Mouse (Mus musculus) forebrain, embryonic 10.5 days (tissue): ENCODE measurements around the gene Pip4k2b. TPM values are rescaled to one million over a fixed set of nuclear protein-coding genes. Genes with fewer than 3 reads are reported as not detected.

Source experiments
- DNase-seq: peaks from one replicate; pipeline ENCODE4 v3.0.0-alpha.2; 2017; ENCODE audit warnings: low spot score; ENCODE audit errors: extremely low spot score
- H3K27ac ChIP-seq: fragments of 300-500 bp; sonication (generic); 2 replicates; pipeline ENCODE4 v1.5.1; 2016; ENCODE audit warnings: mild to moderate bottlenecking
- H3K27me3 ChIP-seq: fragments of 300-500 bp; sonication (generic); 2 replicates; pipeline ENCODE4 v1.6.1; 2016; ENCODE audit warnings: mild to moderate bottlenecking; ENCODE audit not compliant: poor library complexity, severe bottlenecking
- H3K36me3 ChIP-seq: fragments of 300-500 bp; sonication (generic); replicated peaks from 2 replicates; pipeline ENCODE4 v1.6.1; 2016; ENCODE audit warnings: mild to moderate bottlenecking, moderate library complexity
- H3K4me1 ChIP-seq: fragments of 300-500 bp; sonication (generic); 2 replicates; pipeline ENCODE4 v1.6.1; 2016
- H3K4me3 ChIP-seq: fragments of 300-500 bp; sonication (generic); 2 replicates; pipeline ENCODE4 v1.5.1; 2016; ENCODE audit warnings: mild to moderate bottlenecking, moderate library complexity
- H3K9me3 ChIP-seq: fragments of 300-500 bp; sonication (generic); 2 replicates; pipeline ENCODE4 v1.6.1; 2016; ENCODE audit warnings: mild to moderate bottlenecking, moderate library complexity
- WGBS: fragments of 180-500 bp; shearing (Covaris S2); methylation state at CpG from one replicate; pipeline ENCODE4 v1.1.7; 2016; 5-methylcytosine and 5-hydroxymethylcytosine counted together
- polyA plus RNA-seq: library from polyadenylated mRNA; unstranded; fragments of >200 nt; fragmentation: Nextera tagmentation; extraction: Ambion mirVana; gene quantifications from 2 replicates; pipeline ENCODE4 v1.2.1, GENCODE M21; 2016

Gene Pip4k2b
- polyA plus RNA-seq, 1 experiment from 2014 or later = 2.1 TPM

- Histone ChIP-seq H3K27me3 (no peaks in the 10 kb centered on the region), H3K9me3 (no peaks in the 10 kb centered on the region), H3K4me3 (peak within 1 kb of the TSS; percentile 1; the same call in 1 of the 2 replicates), H3K36me3 (peaks cover 67% of the 10 kb centered on the region), H3K27ac (peak within 1 kb of the TSS; percentile 53), H3K4me1 (peaks cover 18% of the 10 kb centered on the region)
- 44% methylated on average over 17 of the region's 17 CpGs for WGBS
- no peak for DNase-seq
Measured at GRCm38 (mm10) chr11:97775808-97776496, 31.4 kb upstream of the Pip4k2b start, which contains the start of gene 1700001P01Rik. TSS of gene 1700001P01Rik (minus strand) at chr11:97775918.

DNA sequence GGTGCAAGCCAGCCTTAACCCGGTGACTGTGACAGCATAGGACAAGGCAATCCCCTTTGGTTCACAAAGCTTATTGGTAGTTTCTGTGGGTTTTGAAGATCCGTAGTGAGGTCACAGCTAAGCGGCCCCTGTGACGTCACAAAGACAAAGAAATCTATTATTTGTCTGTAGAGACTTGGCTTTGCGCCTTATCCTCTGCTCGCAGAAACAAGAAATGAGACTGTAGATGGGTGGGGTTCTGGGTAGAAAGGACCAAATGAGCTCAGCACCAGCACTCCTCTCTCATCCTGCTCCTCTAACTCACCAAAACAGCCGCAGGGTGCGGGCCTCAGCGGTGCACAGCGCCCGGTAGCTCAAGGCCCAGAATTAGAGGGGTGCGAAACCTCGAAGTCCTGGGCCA, 30.7 kb upstream of the Pip4k2b start:
- peaks cover 59% of the 10 kb centered on the region for H3K36me3 ChIP-seq
- WGBS = 83% methylated on average over 13 of the region's 13 CpGs
- peak overlapping the region; percentile 53 for H3K27ac ChIP-seq
- H3K27me3 ChIP-seq = no peaks in the 10 kb centered on the region
- no peaks in the 10 kb centered on the region for H3K9me3 ChIP-seq
- no peak for DNase-seq
- no peak overlapping the region for H3K4me3 ChIP-seq
- peaks cover 11% of the 10 kb centered on the region for H3K4me1 ChIP-seq

DNA sequence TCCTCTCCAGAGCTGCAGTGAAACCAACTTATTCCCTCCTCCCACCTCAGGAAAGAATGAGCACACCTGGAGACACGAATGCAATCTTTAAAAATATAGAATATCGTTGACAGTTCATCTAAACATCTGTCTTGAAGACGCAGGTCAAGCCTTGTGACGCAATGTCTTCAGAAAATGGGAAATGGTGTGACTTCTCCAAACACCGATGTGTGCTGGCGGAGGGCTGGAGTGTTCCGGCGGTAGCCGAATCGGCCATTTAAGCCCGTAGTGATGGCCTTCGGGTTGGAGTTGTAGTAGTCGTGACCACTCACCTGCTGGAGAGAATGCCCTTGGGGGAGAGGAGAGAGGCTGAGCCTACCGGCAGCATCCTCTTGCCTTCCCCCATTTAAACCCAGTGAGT, 26.9 kb upstream of the Pip4k2b start:
- 86% methylated on average over 14 of the region's 14 CpGs for WGBS
- Histone ChIP-seq H3K36me3 (peaks cover 22% of the 10 kb centered on the region), H3K9me3 (no peaks in the 10 kb centered on the region)

GRCm38 (mm10) chr11:97769704-97770103, 25.2 kb upstream of the Pip4k2b start:
- Histone ChIP-seq H3K4me3 (no peak overlapping the region), H3K27me3 (no peaks in the 10 kb centered on the region), H3K36me3 (peaks cover 5% of the 10 kb centered on the region), H3K4me1 (peaks cover 20% of the 10 kb centered on the region), H3K27ac (no peak overlapping the region), H3K9me3 (no peaks in the 10 kb centered on the region)
- DNase-seq = no peak
- WGBS = 36% methylated on average over 2 of the region's 2 CpGs

More for the DNA sequence above, 26.9 kb upstream of the Pip4k2b start:
- no peak overlapping the region for H3K4me3 ChIP-seq
- no peak overlapping the region for H3K27ac ChIP-seq
- DNase-seq = no peak
- H3K27me3 ChIP-seq = no peaks in the 10 kb centered on the region
- peaks cover 5% of the 10 kb centered on the region for H3K4me1 ChIP-seq

GRCm38 (mm10) chr11:97766154-97766881, 21.8 kb upstream of the Pip4k2b start, which contains the start of gene Cwc25:
TSS of gene Cwc25 (minus strand) at chr11:97766556.
- under 1% methylated on average over 38 of the region's 38 CpGs for WGBS
- Histone ChIP-seq H3K27ac (peak within 1 kb of the TSS; percentile 89), H3K9me3 (no peaks in the 10 kb centered on the region), H3K27me3 (no peaks in the 10 kb centered on the region), H3K36me3 (peaks cover 32% of the 10 kb centered on the region), H3K4me1 (peaks cover 20% of the 10 kb centered on the region), H3K4me3 (peak within 1 kb of the TSS; percentile 98)
- peak; percentile 96 for DNase-seq

DNA sequence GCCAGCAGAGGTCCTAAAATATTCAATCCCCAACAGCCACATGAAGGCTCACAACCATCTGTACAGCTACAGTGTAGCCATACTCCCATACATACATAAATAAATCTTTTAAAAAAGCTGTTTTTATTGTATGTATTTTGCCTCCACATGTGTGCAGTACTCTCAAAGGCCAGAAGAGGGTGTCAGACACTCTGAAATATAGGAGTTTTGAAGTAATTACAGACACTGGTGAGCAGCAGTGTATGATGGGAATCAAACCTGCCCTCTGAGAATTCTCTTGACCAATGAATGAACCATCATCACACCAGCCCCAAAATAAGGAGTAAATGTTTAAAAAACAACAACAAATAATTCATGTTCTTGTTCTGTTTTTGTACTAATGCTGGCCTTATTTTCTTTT, 17.1 kb upstream of the Pip4k2b start:
- Histone ChIP-seq H3K36me3 (peaks cover 75% of the 10 kb centered on the region), H3K4me1 (peaks cover 16% of the 10 kb centered on the region), H3K9me3 (no peaks in the 10 kb centered on the region), H3K27ac (no peak overlapping the region), H3K27me3 (no peaks in the 10 kb centered on the region), H3K4me3 (no peak overlapping the region)
- DNase-seq = no peak

DNA sequence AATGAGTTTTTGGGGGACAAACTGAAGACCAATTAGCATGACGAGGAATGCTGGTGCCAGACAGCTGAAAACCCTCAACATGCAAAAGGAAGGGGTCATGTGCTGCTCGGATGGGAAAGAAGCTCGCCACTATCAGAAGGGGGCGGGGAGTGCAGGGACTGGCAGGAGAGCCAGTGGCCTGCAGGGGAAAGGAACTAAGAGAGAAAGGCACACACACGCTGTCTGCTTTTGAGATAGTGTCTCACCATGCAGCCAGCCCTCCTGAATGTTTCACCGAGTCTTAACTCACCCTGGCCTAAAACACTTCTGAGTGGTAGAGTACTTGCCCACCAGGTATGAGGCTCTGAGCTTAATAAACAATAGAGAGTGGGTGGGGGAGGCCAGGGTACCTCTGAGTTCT, 14.4 kb upstream of the Pip4k2b start:
- 90% methylated on average over 6 of the region's 6 CpGs for whole genome bisulfite sequencing
- H3K4me1 ChIP-seq = no peaks in the 10 kb centered on the region
- no peaks in the 10 kb centered on the region for H3K9me3 ChIP-seq
- H3K36me3 ChIP-seq = peaks cover 93% of the 10 kb centered on the region
- no peak overlapping the region for H3K27ac ChIP-seq
- no peak overlapping the region for H3K4me3 ChIP-seq
- DNase-seq = no peak
- H3K27me3 ChIP-seq = no peaks in the 10 kb centered on the region

GRCm38 (mm10) chr11:97758125-97758524, 13.6 kb upstream of the Pip4k2b start:
- Histone ChIP-seq H3K27ac (no peak overlapping the region), H3K9me3 (no peaks in the 10 kb centered on the region), H3K4me3 (no peak overlapping the region), H3K36me3 (peaks cover 94% of the 10 kb centered on the region), H3K27me3 (no peaks in the 10 kb centered on the region), H3K4me1 (no peaks in the 10 kb centered on the region)
- no peak for DNase-seq
- WGBS = 94% methylated on average over 1 of the region's 1 CpGs

DNA sequence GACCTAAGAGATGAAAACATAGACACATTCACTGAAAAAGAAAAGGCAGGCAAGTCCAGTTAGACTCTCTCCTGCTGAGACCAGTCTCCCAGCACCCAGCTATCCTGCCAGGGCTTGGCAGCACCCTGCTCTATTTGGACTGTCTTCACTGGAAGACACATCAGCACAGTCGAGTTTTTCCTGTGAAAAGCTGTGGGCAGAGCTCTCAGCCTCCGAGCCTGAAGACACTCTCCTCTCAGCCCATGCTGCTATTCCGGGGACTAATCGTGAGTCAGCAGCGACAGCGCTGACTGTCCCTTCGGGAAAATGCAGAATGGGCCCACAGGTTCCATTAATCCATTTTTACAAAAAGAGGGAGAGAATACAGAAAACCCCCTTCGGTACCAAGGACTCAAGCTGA, 8.8 kb upstream of the Pip4k2b start:
- Histone ChIP-seq H3K27ac (no peak overlapping the region), H3K4me3 (no peak overlapping the region), H3K36me3 (peaks cover 97% of the 10 kb centered on the region), H3K4me1 (no peaks in the 10 kb centered on the region), H3K27me3 (no peaks in the 10 kb centered on the region), H3K9me3 (peaks cover 5% of the 10 kb centered on the region; the same call in 1 of the 2 replicates)
- WGBS = 93% methylated on average over 8 of the region's 8 CpGs
- no peak for DNase-seq

DNA sequence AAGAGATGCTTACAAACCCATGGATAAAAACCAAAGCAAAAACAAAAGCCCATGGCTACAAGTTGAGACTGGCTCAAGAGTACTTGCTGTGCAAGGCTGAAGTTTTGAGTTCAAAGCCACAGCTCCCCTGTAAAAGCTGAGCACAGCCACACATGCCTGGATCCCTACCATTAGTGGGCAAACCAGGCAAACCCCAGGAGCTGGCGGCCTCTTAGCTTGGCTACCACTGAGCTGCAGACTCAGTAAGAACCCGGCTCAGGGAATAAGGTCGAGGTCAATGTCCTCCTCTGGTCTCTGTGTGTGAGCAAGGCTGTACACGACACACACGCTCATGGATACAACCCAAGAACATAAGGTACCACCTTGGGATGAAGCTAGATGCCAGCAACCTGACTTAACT, 4.0 kb upstream of the Pip4k2b start:
- 90% methylated on average over 5 of the region's 5 CpGs for WGBS
- H3K9me3 ChIP-seq = peaks cover 5% of the 10 kb centered on the region; the same call in 1 of the 2 replicates
- DNase-seq = no peak
- H3K27ac ChIP-seq = no peak overlapping the region
- H3K4me1 ChIP-seq = peaks cover 13% of the 10 kb centered on the region
- peaks cover 76% of the 10 kb centered on the region for H3K36me3 ChIP-seq
- no peak overlapping the region for H3K4me3 ChIP-seq
- no peaks in the 10 kb centered on the region for H3K27me3 ChIP-seq

GRCm38 (mm10) chr11:97747773-97748172, 3.3 kb upstream of the Pip4k2b start:
- H3K27me3 ChIP-seq = no peaks in the 10 kb centered on the region
- H3K4me1 ChIP-seq = peaks cover 20% of the 10 kb centered on the region
- no peak for DNase-seq
- H3K4me3 ChIP-seq = no peak overlapping the region
- peaks cover 69% of the 10 kb centered on the region for H3K36me3 ChIP-seq
- WGBS = 93% methylated on average over 8 of the region's 8 CpGs
- H3K27ac ChIP-seq = no peak overlapping the region
- H3K9me3 ChIP-seq = peaks cover 5% of the 10 kb centered on the region; the same call in 1 of the 2 replicates

DNA sequence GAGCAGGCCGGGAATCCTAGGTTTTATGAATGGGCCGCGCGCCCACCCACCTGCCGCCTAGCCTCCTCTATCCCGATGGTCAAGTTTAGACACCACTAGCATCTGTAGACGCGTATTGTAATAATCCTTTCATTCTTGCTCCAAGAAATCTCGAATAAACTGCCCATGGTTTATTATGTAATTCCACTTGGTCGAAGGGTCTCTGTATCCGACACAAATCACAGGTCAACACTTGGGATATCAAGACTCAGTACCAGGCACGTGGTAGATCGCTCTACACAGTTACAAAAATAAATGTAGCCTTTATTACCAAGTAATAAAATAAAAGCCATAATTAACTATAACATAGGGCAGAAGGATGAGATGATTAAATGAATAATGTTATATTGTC, 822 bp upstream of the Pip4k2b start:
- WGBS = 14% methylated on average over 13 of the region's 13 CpGs
- Histone ChIP-seq H3K27me3 (no peaks in the 10 kb centered on the region), H3K4me3 (peak overlapping the region; percentile 90), H3K9me3 (no peaks in the 10 kb centered on the region), H3K27ac (peak overlapping the region; percentile 99), H3K4me1 (peaks cover 31% of the 10 kb centered on the region), H3K36me3 (peaks cover 46% of the 10 kb centered on the region)
- no peak for DNase-seq

DNA sequence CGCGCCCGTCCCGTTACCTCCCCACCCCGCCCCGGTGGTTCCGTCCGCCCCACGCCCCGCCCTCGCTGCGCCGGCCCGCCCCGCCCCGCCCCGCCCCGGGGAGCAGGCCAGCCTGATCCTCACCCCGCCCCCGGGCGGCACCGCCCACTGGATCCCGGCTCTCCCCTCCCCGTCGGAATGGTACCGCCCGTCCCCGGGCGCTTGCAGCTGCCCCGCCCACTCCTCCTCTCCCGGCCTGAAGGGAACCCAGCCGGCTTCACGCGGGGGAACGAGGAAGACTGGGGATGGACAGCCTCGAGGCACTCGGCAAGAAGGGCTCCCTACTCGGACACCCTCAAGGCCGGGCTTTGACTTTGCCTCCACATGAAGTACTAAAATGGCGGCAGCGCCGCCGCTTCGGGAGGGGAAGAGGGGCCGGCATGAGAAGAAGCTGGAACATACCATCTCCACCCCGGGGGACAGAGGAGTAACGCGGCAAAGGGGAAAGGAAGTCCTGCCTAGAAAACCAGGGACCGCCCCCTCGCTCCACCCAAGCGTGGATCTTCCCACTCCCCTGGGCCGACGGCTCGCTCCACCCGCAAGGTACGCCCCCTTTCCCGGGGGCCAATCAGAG, 320 bp upstream of the Pip4k2b start:
- peak overlapping the region; percentile 99 for H3K27ac ChIP-seq
- H3K27me3 ChIP-seq = no peaks in the 10 kb centered on the region
- peak overlapping the region; percentile 90 for H3K4me3 ChIP-seq
- peaks cover 36% of the 10 kb centered on the region for H3K4me1 ChIP-seq
- H3K36me3 ChIP-seq = peaks cover 41% of the 10 kb centered on the region
- DNase-seq = peak; percentile 98
- H3K9me3 ChIP-seq = no peaks in the 10 kb centered on the region
- under 1% methylated on average over 27 of the region's 57 CpGs for WGBS
